ENCODE assay signal across 17 mouse cellular contexts in genomic region chr8:120379015-120379414, GRCm38 (mm10).
A peak's percentile ranks its signal among the peaks of the same experiment; 100 is the strongest.
DNase-seq lines count a peak whose midpoint lies in the region; ATAC-seq lines count a peak whose summit lies in the region.
"Had no signal": no experiment of that assay in that cellular context is flagged by ENCODE, and none has a peak within 500 bp of the region (broad histone marks: within the 10 kb centered on the region; RNA-seq: fewer than 3 reads in every experiment).

No protein-coding gene starts in this region.

- H3K9me3 ChIP-seq in forebrain, embryonic 14.5 days (replicated peaks; ENCODE audit: control insufficient read depth, low read length): no peaks in the 10 kb centered on the region
- H3K9me3 ChIP-seq in forebrain, embryonic 12.5 days: no peaks in the 10 kb centered on the region
- no peaks in the 10 kb centered on the region for H3K9me3 ChIP-seq in heart, embryonic 16.5 days (replicated peaks; ENCODE audit: control insufficient read depth, low read length)
- no peaks in the 10 kb centered on the region for H3K9me3 ChIP-seq in neural tube, embryonic 13.5 days
- no peaks in the 10 kb centered on the region for H3K9me3 ChIP-seq in neural tube, embryonic 15.5 days (replicated peaks)
- no peaks in the 10 kb centered on the region for H3K9me3 ChIP-seq in liver, embryonic 16.5 days (replicated peaks; ENCODE audit: control insufficient read depth, low read length)
- H3K9me3 ChIP-seq: embryonic facial prominence, embryonic 15.5 days; G1E; hindbrain, embryonic 13.5 days; intestine, embryonic 15.5 days had no signal

- no peak overlapping the region for H3K9ac ChIP-seq in forebrain, embryonic 14.5 days (ENCODE audit: low read length)
- H3K9ac ChIP-seq in forebrain, embryonic 12.5 days: no peak overlapping the region
- peak overlapping the region; percentile 10; the same call in 1 of the 2 replicates for H3K9ac ChIP-seq in heart, embryonic 16.5 days (ENCODE audit: low read length)
- 0 out of 2 replicates have a peak overlapping the region, but pooled peaks have one; percentile 6 for H3K9ac ChIP-seq in neural tube, embryonic 13.5 days
- H3K9ac ChIP-seq in neural tube, embryonic 15.5 days (replicated peaks): no peak overlapping the region
- H3K9ac ChIP-seq in liver, embryonic 16.5 days (ENCODE audit: low read depth, low read length): no peak overlapping the region
- H3K9ac ChIP-seq: embryonic facial prominence, embryonic 15.5 days; hindbrain, embryonic 13.5 days; intestine, embryonic 15.5 days had no signal

- no peak overlapping the region for H3K4me2 ChIP-seq in forebrain, embryonic 14.5 days (ENCODE audit: low read length)
- H3K4me2 ChIP-seq in forebrain, embryonic 12.5 days: no peak overlapping the region
- no peak overlapping the region for H3K4me2 ChIP-seq in heart, embryonic 16.5 days (ENCODE audit: low read depth, low read length)
- H3K4me2 ChIP-seq in neural tube, embryonic 13.5 days: no peak overlapping the region
- H3K4me2 ChIP-seq in neural tube, embryonic 15.5 days: no peak overlapping the region
- H3K4me2 ChIP-seq in liver, embryonic 16.5 days (ENCODE audit: low read depth, low read length): no peak overlapping the region
- H3K4me2 ChIP-seq: embryonic facial prominence, embryonic 15.5 days; hindbrain, embryonic 13.5 days; intestine, embryonic 15.5 days had no signal

- peaks cover 76% of the 10 kb centered on the region for H3K4me1 ChIP-seq in forebrain, embryonic 14.5 days (ENCODE audit: control insufficient read depth, insufficient read depth, low read length)
- peaks cover 92% of the 10 kb centered on the region for H3K4me1 ChIP-seq in forebrain, embryonic 12.5 days
- H3K4me1 ChIP-seq in heart, embryonic 16.5 days (ENCODE audit: control insufficient read depth, insufficient read depth, low read length): peaks cover 78% of the 10 kb centered on the region
- peaks cover 99% of the 10 kb centered on the region for H3K4me1 ChIP-seq in neural tube, embryonic 13.5 days (replicated peaks)
- peaks cover 88% of the 10 kb centered on the region for H3K4me1 ChIP-seq in neural tube, embryonic 15.5 days
- peaks cover 50% of the 10 kb centered on the region for H3K4me1 ChIP-seq in liver, embryonic 16.5 days (ENCODE audit: control insufficient read depth, low read depth, low read length)

- 46% methylated on average over 3 of the region's 3 CpGs for WGBS in forebrain, embryonic 14.5 days
- 35% methylated on average over 3 of the region's 3 CpGs for WGBS in forebrain, embryonic 12.5 days
- WGBS in heart, embryonic 16.5 days: 52% methylated on average over 3 of the region's 3 CpGs
- 39% methylated on average over 3 of the region's 3 CpGs for WGBS in neural tube, embryonic 13.5 days
- WGBS in neural tube, embryonic 15.5 days: 48% methylated on average over 3 of the region's 3 CpGs
- 50% methylated on average over 3 of the region's 3 CpGs for WGBS in liver, embryonic 16.5 days (ENCODE audit: insufficient replicate concordance)

- H3K4me3 ChIP-seq in forebrain, embryonic 14.5 days (ENCODE audit: low read depth, low read length): no peak overlapping the region
- H3K4me3 ChIP-seq in forebrain, embryonic 12.5 days (replicated peaks): no peak overlapping the region
- H3K4me3 ChIP-seq in heart, embryonic 16.5 days (ENCODE audit: low read length): no peak overlapping the region
- no peak overlapping the region for H3K4me3 ChIP-seq in neural tube, embryonic 13.5 days
- no peak overlapping the region for H3K4me3 ChIP-seq in neural tube, embryonic 15.5 days (replicated peaks)
- no peak overlapping the region for H3K4me3 ChIP-seq in liver, embryonic 16.5 days (ENCODE audit: low read depth, low read length)
- H3K4me3 ChIP-seq: embryonic facial prominence, embryonic 15.5 days; hindbrain, embryonic 13.5 days; intestine, embryonic 15.5 days; myocyte had no signal

- H3K27me3 ChIP-seq in forebrain, embryonic 14.5 days (replicated peaks; ENCODE audit: control insufficient read depth, insufficient read depth, low read length): no peaks in the 10 kb centered on the region
- peaks cover 8% of the 10 kb centered on the region for H3K27me3 ChIP-seq in forebrain, embryonic 12.5 days
- H3K27me3 ChIP-seq in heart, embryonic 16.5 days (ENCODE audit: control insufficient read depth, insufficient read depth, low read length): no peaks in the 10 kb centered on the region
- no peaks in the 10 kb centered on the region for H3K27me3 ChIP-seq in neural tube, embryonic 13.5 days
- H3K27me3 ChIP-seq in neural tube, embryonic 15.5 days (replicated peaks): no peaks in the 10 kb centered on the region
- no peaks in the 10 kb centered on the region for H3K27me3 ChIP-seq in liver, embryonic 16.5 days (ENCODE audit: control insufficient read depth, insufficient read depth, low read depth, low read length)
- H3K27me3 ChIP-seq: embryonic facial prominence, embryonic 15.5 days; hindbrain, embryonic 13.5 days; intestine, embryonic 15.5 days had no signal

- H3K36me3 ChIP-seq in forebrain, embryonic 14.5 days (ENCODE audit: control insufficient read depth, insufficient read depth, low read length): no peaks in the 10 kb centered on the region
- H3K36me3 ChIP-seq in forebrain, embryonic 12.5 days (replicated peaks): no peaks in the 10 kb centered on the region
- no peaks in the 10 kb centered on the region for H3K36me3 ChIP-seq in heart, embryonic 16.5 days (ENCODE audit: control insufficient read depth, insufficient read depth)
- no peaks in the 10 kb centered on the region for H3K36me3 ChIP-seq in neural tube, embryonic 13.5 days
- no peaks in the 10 kb centered on the region for H3K36me3 ChIP-seq in neural tube, embryonic 15.5 days
- no peaks in the 10 kb centered on the region for H3K36me3 ChIP-seq in liver, embryonic 16.5 days (ENCODE audit: control insufficient read depth, insufficient read depth)
- H3K36me3 ChIP-seq: embryonic facial prominence, embryonic 15.5 days; G1E; hindbrain, embryonic 13.5 days; intestine, embryonic 15.5 days had no signal

- DNase-seq in forebrain, embryonic 14.5 days (ENCODE audit: low spot score): no peak
- DNase-seq in heart, adult 18-20 months: no peak
- DNase-seq in layer of hippocampus, postnatal 10 days (ENCODE audit: low spot score in 2 of 2): no peak
- DNase-seq: B cell, adult 2 months; layer of hippocampus, postnatal 36 days; thymus, postnatal 14 days had no signal

- no peak for ATAC-seq in forebrain, embryonic 14.5 days
- ATAC-seq in forebrain, embryonic 12.5 days (ENCODE audit: low FRiP score): no peak
- ATAC-seq in heart, embryonic 16.5 days (replicated peaks; ENCODE audit: extremely low read depth, insufficient read depth, low FRiP score): no peak
- ATAC-seq in neural tube, embryonic 13.5 days (ENCODE audit: low read depth): no peak
- ATAC-seq in neural tube, embryonic 15.5 days (ENCODE audit: low FRiP score): no peak
- no peak for ATAC-seq in liver, embryonic 16.5 days (ENCODE audit: low read depth)
- ATAC-seq: intestine, embryonic 15.5 days; midbrain, embryonic 16.5 days had no signal

- H3K27ac ChIP-seq in forebrain, embryonic 14.5 days (ENCODE audit: low read depth, low read length): peak overlapping the region; percentile 21; the same call in 1 of the 2 replicates
- H3K27ac ChIP-seq in forebrain, embryonic 12.5 days: no peak overlapping the region
- H3K27ac ChIP-seq in heart, embryonic 16.5 days (ENCODE audit: low read length): no peak overlapping the region
- H3K27ac ChIP-seq in neural tube, embryonic 13.5 days (replicated peaks): no peak overlapping the region
- H3K27ac ChIP-seq in neural tube, embryonic 15.5 days (replicated peaks): no peak overlapping the region
- H3K27ac ChIP-seq in liver, embryonic 16.5 days (ENCODE audit: low read length): 0 out of 2 replicates have a peak overlapping the region, but pooled peaks have one; percentile 2
- H3K27ac ChIP-seq: intestine, embryonic 15.5 days had no signal

Comparison
In these comparisons a context has a peak if more than half of its experiments do, and no peak if none do; other contexts are left out.
1. H3K27ac ChIP-seq: peak in forebrain, embryonic 14.5 days (single experiment) and liver, embryonic 16.5 days (single experiment); none in forebrain, embryonic 12.5 days (single experiment), heart, embryonic 16.5 days (single experiment), neural tube, embryonic 13.5 days (single experiment) and neural tube, embryonic 15.5 days (single experiment).
2. H3K9ac ChIP-seq: peak in heart, embryonic 16.5 days (single experiment) and neural tube, embryonic 13.5 days (single experiment); none in forebrain, embryonic 14.5 days (single experiment), forebrain, embryonic 12.5 days (single experiment), neural tube, embryonic 15.5 days (single experiment) and liver, embryonic 16.5 days (single experiment).